Mouse (Mus musculus) G1E (cell line): ENCODE measurements around the gene Ak7.

ENCODE experiments used
- CTCF ChIP-seq: IDR thresholded peaks from 2 replicates; pipeline ENCODE4 v1.5.1; 2012; ENCODE audit warnings: low read depth, low read length, inconsistent platforms, mixed read lengths
- GATA1 ChIP-seq: IDR thresholded peaks from 2 replicates; pipeline ENCODE4 v1.6.1; 2012; ENCODE audit warnings: borderline replicate concordance, low read length, inconsistent platforms, mixed read lengths
- POLR2AphosphoS5 ChIP-seq: IDR thresholded peaks from 2 replicates; pipeline ENCODE4 v1.6.1; 2012; ENCODE audit warnings: low read depth, low read length, inconsistent platforms; ENCODE audit not compliant: insufficient replicate concordance
- TAL1 ChIP-seq: conservative IDR thresholded peaks from 2 replicates; pipeline ENCODE4 v1.6.1; 2012; ENCODE audit warnings: low read depth, low read length, inconsistent platforms, mixed read lengths

DNA sequence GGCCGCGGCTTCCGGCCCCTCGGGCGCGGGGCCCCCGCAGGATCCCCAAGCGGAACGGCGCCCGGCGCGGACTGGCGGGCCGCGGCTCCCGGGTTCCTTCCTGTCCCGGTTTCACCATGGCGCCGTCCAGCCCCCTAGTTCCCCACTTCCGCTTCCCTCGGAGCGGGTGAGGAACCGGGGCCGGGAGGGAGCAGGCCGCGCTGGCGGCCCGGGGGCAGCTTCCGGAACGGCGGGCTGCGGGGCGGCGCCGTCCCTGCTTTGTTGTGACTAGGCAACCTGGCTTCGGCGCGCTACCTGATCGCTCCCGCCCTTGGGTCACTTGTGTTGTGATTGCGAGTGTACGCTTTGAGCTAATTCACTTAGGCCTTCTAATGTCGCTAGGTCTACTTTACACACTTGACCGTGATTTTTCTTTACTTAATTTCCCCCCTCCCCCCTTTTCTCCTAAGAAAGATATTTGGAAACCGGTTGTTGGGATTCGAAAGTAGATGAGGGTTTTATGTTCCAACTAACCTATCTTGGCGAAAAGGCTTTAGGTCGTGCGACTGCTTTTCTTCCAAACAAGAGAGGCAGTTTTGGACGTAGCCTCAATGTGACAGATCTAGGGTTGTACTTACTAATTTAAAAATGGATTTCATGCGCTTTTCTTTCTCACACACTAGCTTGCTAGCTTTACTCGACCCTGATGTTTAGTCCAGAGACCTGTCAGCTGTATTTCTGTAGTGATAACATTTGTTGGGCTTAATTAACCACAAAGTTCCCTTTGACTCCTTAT is 79.4 kb downstream of the Ak7 start:
- no peak for TF ChIP-seq CTCF
- no peak for TF ChIP-seq POLR2AphosphoS5
- TF ChIP-seq TAL1: no peak
- no peak for TF ChIP-seq GATA1
